Mouse (Mus musculus) CH12.LX (cell line): ENCODE measurements at regions not wholly inside any gene's neighbourhood (a gene's known extent, or its start where the extent isn't known, plus 50 kb on each side); places are given as distances from the start of the nearest gene placed in this dataset.

ENCODE experiments used
- DNase-seq: peaks from one replicate; pipeline ENCODE4 v3.0.0-alpha.2; 2013; ENCODE audit errors: extremely low read depth
- H3K27ac ChIP-seq: 2 replicates; pipeline ENCODE4 v1.5.1; 2012; ENCODE audit warnings: low read depth, mild to moderate bottlenecking, control low read depth, moderate library complexity; ENCODE audit not compliant: insufficient read depth
- H3K27me3 ChIP-seq: replicated peaks from 2 replicates; pipeline ENCODE3; 2012; ENCODE audit warnings: inconsistent platforms
- H3K36me3 ChIP-seq, 2 experiments: replicated peaks in 1 of 2; 2 replicates each; pipeline versions ENCODE3 to v1.6.1; 2012; ENCODE audit warnings: inconsistent platforms in 1 of 2, low read length in 1 of 2, mild to moderate bottlenecking in 1 of 2, mixed read lengths in 1 of 2, moderate library complexity in 1 of 2; ENCODE audit not compliant: control insufficient read depth in 1 of 2, insufficient read depth in 1 of 2
- H3K4me1 ChIP-seq, 2 experiments: 2 replicates each; pipeline ENCODE4 v1.6.1; 2012; ENCODE audit warnings: inconsistent platforms in 1 of 2, moderate library complexity in 1 of 2; ENCODE audit not compliant: insufficient read depth in 2 of 2, control insufficient read depth in 1 of 2
- H3K4me2 ChIP-seq: 2 replicates; pipeline ENCODE4 v1.6.1; 2012; ENCODE audit warnings: low read depth, mild to moderate bottlenecking, control low read depth; ENCODE audit not compliant: poor library complexity, insufficient read depth, severe bottlenecking
- H3K4me3 ChIP-seq, 3 experiments: fragments of 150-350 bp in 1 of 3; sonication (generic) in 1 of 3; replicated peaks in 1 of 3; 2 replicates each; pipeline versions ENCODE3 to v1.5.1; 2011 to 2012; ENCODE audit warnings: low read depth in 2 of 3, low read length in 2 of 3, mild to moderate bottlenecking in 2 of 3, moderate library complexity in 2 of 3, control low read depth in 1 of 3, improper control_type of control experiment in 1 of 3, inconsistent platforms in 1 of 3, mixed read lengths in 1 of 3; ENCODE audit not compliant: poor library complexity in 1 of 3
- H3K79me2 ChIP-seq: replicated peaks from 2 replicates; pipeline ENCODE4 v1.6.1; 2012; ENCODE audit warnings: mild to moderate bottlenecking, moderate library complexity; ENCODE audit not compliant: control insufficient read depth, poor library complexity, insufficient read depth, severe bottlenecking; ENCODE audit errors: extremely low read depth
- H3K9ac ChIP-seq: 2 replicates; pipeline ENCODE4 v1.6.1; 2012; ENCODE audit warnings: low read depth, mild to moderate bottlenecking, control low read depth, moderate library complexity; ENCODE audit not compliant: insufficient read depth
- H3K9me3 ChIP-seq: replicated peaks from 2 replicates; pipeline ENCODE3; 2012; ENCODE audit warnings: low read length, inconsistent platforms, mixed read lengths
- CHD1 ChIP-seq: IDR thresholded peaks from 2 replicates; pipeline ENCODE4 v1.6.1; 2012; ENCODE audit warnings: low read depth, low read length, improper control_type of control experiment, inconsistent platforms
- CHD2 ChIP-seq: IDR thresholded peaks from 2 replicates; pipeline ENCODE4 v1.6.1; 2011; ENCODE audit warnings: low read length, improper control_type of control experiment
- CTCF ChIP-seq, 2 experiments: IDR thresholded peaks in 1 of 2; conservative IDR thresholded peaks in 1 of 2; 2 replicates each; pipeline ENCODE4 v1.5.1; 2011 to 2012; ENCODE audit warnings: low read depth in 2 of 2, low read length in 2 of 2, improper control_type of control experiment in 1 of 2, inconsistent platforms in 1 of 2, mild to moderate bottlenecking in 1 of 2, moderate library complexity in 1 of 2
- E2F4 ChIP-seq: IDR thresholded peaks from 2 replicates; pipeline ENCODE4 v1.6.1; 2011; ENCODE audit warnings: low read depth, low read length, improper control_type of control experiment; ENCODE audit not compliant: insufficient replicate concordance
- ELF1 ChIP-seq: IDR thresholded peaks from 2 replicates; pipeline ENCODE4 v1.6.1; 2014; ENCODE audit warnings: low read depth, mild to moderate bottlenecking, inconsistent platforms, low read length, improper control_type of control experiment
- EP300 ChIP-seq: IDR thresholded peaks from 2 replicates; pipeline ENCODE4 v1.6.1; 2011; ENCODE audit warnings: low read length, improper control_type of control experiment
- JUN ChIP-seq: IDR thresholded peaks from 2 replicates; pipeline ENCODE4 v1.6.1; 2011; ENCODE audit warnings: low read depth, mild to moderate bottlenecking, low read length, improper control_type of control experiment, moderate library complexity; ENCODE audit not compliant: insufficient read depth
- JUND ChIP-seq: conservative IDR thresholded peaks from 2 replicates; pipeline ENCODE4 v1.6.1; 2011; ENCODE audit warnings: low read depth, low read length, improper control_type of control experiment
- MAFK ChIP-seq: IDR thresholded peaks from 2 replicates; pipeline ENCODE4 v1.6.1; 2011; ENCODE audit warnings: low read length, improper control_type of control experiment; ENCODE audit not compliant: insufficient replicate concordance
- NELFE ChIP-seq: IDR thresholded peaks from 2 replicates; pipeline ENCODE4 v1.6.1; 2011; ENCODE audit warnings: low read depth, low read length, improper control_type of control experiment
- NRF1 ChIP-seq: IDR thresholded peaks from 2 replicates; pipeline ENCODE4 v1.6.1; 2014; ENCODE audit warnings: low read depth, mild to moderate bottlenecking, inconsistent platforms, low read length, improper control_type of control experiment, moderate library complexity
- PAX5 ChIP-seq: IDR thresholded peaks from 2 replicates; pipeline ENCODE4 v1.6.1; 2012; ENCODE audit warnings: low read length, inconsistent platforms, mixed read lengths
- POLR2A ChIP-seq: IDR thresholded peaks from 2 replicates; pipeline ENCODE4 v1.6.1; 2011; ENCODE audit warnings: low read depth, mild to moderate bottlenecking, improper control_type of control experiment, low read length
- TCF12 ChIP-seq: IDR thresholded peaks from 2 replicates; pipeline ENCODE4 v1.6.1; 2014; ENCODE audit warnings: low read depth, mild to moderate bottlenecking, inconsistent platforms, low read length, improper control_type of control experiment
- UBTF ChIP-seq: IDR thresholded peaks from 2 replicates; pipeline ENCODE4 v1.6.1; 2012; ENCODE audit warnings: low read depth, mild to moderate bottlenecking, inconsistent platforms, low read length, improper control_type of control experiment, moderate library complexity
- ZC3H11A ChIP-seq: IDR thresholded peaks from 2 replicates; pipeline ENCODE4 v1.6.1; 2012; ENCODE audit warnings: low read depth, mild to moderate bottlenecking, inconsistent platforms, low read length, improper control_type of control experiment
- ZMIZ1 ChIP-seq: IDR thresholded peaks from 2 replicates; pipeline ENCODE4 v1.6.1; 2012; ENCODE audit warnings: low read depth, mild to moderate bottlenecking, inconsistent platforms, low read length, improper control_type of control experiment
- ZNF384 ChIP-seq: IDR thresholded peaks from 2 replicates; pipeline ENCODE4 v1.6.1; 2012; ENCODE audit warnings: low read depth, low read length, improper control_type of control experiment, inconsistent platforms
- dilution Hi-C: fragments of 300-500 bp; cut with MboI; formaldehyde crosslinking; loops from 2 replicates; pipeline ENCODE4 v1.14.3; 2020; ENCODE audit warnings: low sequenced_read_pairs; ENCODE audit not compliant: extremely low pct_unique_long_range_greater_than_20kb, extremely low pct_ligation_motif_present
- in situ Hi-C: fragments of 300-500 bp; cut with MboI; formaldehyde crosslinking; loops from 3 replicates; pipeline ENCODE4 v1.14.3; 2019; ENCODE audit warnings: low sequenced_read_pairs, low pct_ligation_motif_present, low pct_unique_long_range_greater_than_20kb, mixed read lengths

GRCm38 (mm10) chr4:93467998-93468397 is 132.7 kb upstream of the Tusc1 start:
- no peak overlapping the region for H3K27ac ChIP-seq
- TF ChIP-seq CHD2 (no peak), ELF1 (no peak), NELFE (no peak), ZNF384 (no peak), CTCF (conservative IDR thresholded peaks at IDR 0.05 in 1 of 2, IDR thresholded peaks at IDR 0.05 in 1 of 2; ENCODE audit: low read depth in 2 of 2, low read length in 2 of 2) (no peak), PAX5 (no peak), JUN (no peak), NRF1 (no peak), ZMIZ1 (no peak), E2F4 (no peak), JUND (no peak), CHD1 (no peak), UBTF (no peak), POLR2A (no peak), MAFK (no peak), EP300 (no peak), TCF12 (no peak)
- DNase-seq = no peak
- in situ Hi-C loops (no loop called here), dilution Hi-C loops (no loop called here)
- no peaks in the 10 kb centered on the region for H3K36me3 ChIP-seq
- H3K9me3 ChIP-seq = no peaks in the 10 kb centered on the region
- no peaks in the 10 kb centered on the region for H3K4me1 ChIP-seq
- H3K4me3 ChIP-seq = no peak overlapping the region
- no peak overlapping the region for H3K9ac ChIP-seq
- no peak overlapping the region for H3K4me2 ChIP-seq
- no peaks in the 10 kb centered on the region for H3K79me2 ChIP-seq
- H3K27me3 ChIP-seq = no peaks in the 10 kb centered on the region

DNA sequence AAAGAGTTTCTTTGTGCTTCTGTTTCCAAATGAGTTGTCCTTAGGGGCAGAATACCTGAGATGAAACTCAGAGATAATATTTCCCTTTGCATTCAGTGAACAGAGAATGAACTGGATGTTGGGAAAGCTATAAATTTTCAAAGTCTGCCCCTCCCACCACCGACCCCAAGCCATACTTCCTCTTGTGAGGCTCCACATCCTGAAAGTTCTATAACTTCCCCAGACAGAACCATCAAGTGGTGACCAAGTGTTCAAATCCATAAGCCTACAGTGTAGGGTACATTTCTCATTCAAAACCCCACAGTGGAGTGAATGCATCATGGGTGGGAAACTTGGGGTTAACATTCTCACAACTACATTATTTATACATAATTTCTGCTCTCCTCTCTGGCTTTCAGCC is 132.1 kb upstream of the Tusc1 start:
- H3K27ac ChIP-seq = no peak overlapping the region
- no peak overlapping the region for H3K4me3 ChIP-seq
- H3K9ac ChIP-seq = no peak overlapping the region
- no peaks in the 10 kb centered on the region for H3K36me3 ChIP-seq
- no peak for DNase-seq
- H3K27me3 ChIP-seq = no peaks in the 10 kb centered on the region
- H3K4me2 ChIP-seq = no peak overlapping the region
- in situ Hi-C loops = no loop called here
- no peaks in the 10 kb centered on the region for H3K79me2 ChIP-seq
- no peaks in the 10 kb centered on the region for H3K9me3 ChIP-seq
- dilution Hi-C loops = no loop called here
- no peaks in the 10 kb centered on the region for H3K4me1 ChIP-seq
- TF ChIP-seq UBTF (no peak), ZNF384 (no peak), TCF12 (no peak), ZC3H11A (no peak), MAFK (no peak)
